Mouse (Mus musculus) CH12.LX (cell line): ENCODE measurements at regions not wholly inside any gene's neighbourhood (a gene's known extent, or its start where the extent isn't known, plus 50 kb on each side); places are given as distances from the start of the nearest gene placed in this dataset.

Source experiments
- CHD2 ChIP-seq: IDR thresholded peaks from 2 replicates; pipeline ENCODE4 v1.6.1; 2011; ENCODE audit warnings: low read length, improper control_type of control experiment
- CTCF ChIP-seq, 2 experiments: IDR thresholded peaks in 1 of 2; conservative IDR thresholded peaks in 1 of 2; 2 replicates each; pipeline ENCODE4 v1.5.1; 2011 to 2012; ENCODE audit warnings: low read depth in 2 of 2, low read length in 2 of 2, improper control_type of control experiment in 1 of 2, inconsistent platforms in 1 of 2, mild to moderate bottlenecking in 1 of 2, moderate library complexity in 1 of 2
- SIN3A ChIP-seq: IDR thresholded peaks from 2 replicates; pipeline ENCODE4 v1.6.1; 2012; ENCODE audit warnings: low read length, improper control_type of control experiment, inconsistent platforms
- ZNF384 ChIP-seq: IDR thresholded peaks from 2 replicates; pipeline ENCODE4 v1.6.1; 2012; ENCODE audit warnings: low read depth, low read length, improper control_type of control experiment, inconsistent platforms

GRCm38 (mm10) chr1:154010681-154011080 lies 110.7 kb upstream of the Teddm2 start:
- TF ChIP-seq CTCF (conservative IDR thresholded peaks at IDR 0.05 in 1 of 2, IDR thresholded peaks at IDR 0.05 in 1 of 2; ENCODE audit: low read depth in 2 of 2, low read length in 2 of 2) (no peak), SIN3A (no peak), CHD2 (no peak), ZNF384 (no peak)
